Mouse (Mus musculus) layer of hippocampus, adult 9-11 months (tissue): ENCODE measurements around the gene Taok3.

ENCODE experiments used
- DNase-seq: peaks from one replicate; pipeline ENCODE4 v3.0.0; 2022

Taok3 gene

DNA sequence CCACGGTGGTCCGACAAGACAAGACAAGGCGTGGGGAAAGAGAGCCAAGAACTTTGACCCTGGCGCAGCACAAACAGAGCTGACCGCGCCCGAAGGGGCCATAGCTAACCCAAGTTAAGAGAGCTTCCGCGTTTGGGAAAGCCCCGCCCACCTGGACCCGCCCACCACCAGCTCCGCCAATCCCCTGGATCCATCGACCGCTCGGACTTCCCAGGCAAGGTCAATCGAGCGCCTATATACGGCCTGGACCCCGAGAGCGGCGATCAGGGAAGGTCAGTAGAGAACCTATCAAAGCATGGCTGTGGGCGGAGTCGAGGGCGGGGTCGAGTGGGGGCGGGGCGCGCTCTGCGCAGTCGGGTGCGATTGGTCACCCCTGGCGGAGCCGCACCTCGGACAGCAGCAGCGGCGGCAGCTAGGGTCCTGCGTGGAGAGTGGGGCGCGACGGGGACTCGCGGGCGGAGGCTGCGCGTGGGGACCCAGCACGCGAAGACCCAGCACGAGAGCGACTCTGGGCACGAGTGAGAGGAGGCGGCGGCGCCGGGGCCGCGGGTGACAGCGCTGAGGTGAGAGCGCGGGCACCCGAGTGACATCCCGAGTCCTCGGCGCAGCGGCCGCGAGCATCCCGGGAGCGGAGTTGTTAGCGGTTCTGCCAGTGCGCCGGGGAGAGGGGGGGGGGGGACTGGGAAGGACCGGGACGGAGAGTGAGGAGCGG lies at the start of gene Taok3:
TSS of gene Taok3 (plus strand) at position 353 of the 712 bp plus-strand sequence.
- DNase-seq: peak; percentile 99

DNA sequence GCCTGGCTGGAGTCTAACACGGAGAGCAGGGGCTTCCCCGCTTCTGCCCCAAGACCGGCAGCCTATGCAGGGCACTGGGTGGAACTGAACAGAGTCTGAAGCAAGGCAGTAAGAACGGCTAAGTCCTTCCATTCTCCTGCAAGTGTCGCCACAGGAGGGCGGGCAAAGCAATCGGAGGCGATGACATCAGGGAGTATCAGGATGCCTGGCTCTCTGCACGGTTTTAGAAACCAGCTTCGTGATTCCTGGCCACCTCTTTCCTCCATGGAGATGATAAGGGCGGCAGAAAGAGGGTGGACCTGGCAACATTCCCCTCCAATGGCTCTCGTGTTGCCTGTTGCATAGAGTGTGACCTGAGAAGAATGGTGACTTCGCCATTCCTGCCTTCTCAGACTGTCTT lies 32.2 kb upstream of the Taok3 start:
- no peak for DNase-seq

DNA sequence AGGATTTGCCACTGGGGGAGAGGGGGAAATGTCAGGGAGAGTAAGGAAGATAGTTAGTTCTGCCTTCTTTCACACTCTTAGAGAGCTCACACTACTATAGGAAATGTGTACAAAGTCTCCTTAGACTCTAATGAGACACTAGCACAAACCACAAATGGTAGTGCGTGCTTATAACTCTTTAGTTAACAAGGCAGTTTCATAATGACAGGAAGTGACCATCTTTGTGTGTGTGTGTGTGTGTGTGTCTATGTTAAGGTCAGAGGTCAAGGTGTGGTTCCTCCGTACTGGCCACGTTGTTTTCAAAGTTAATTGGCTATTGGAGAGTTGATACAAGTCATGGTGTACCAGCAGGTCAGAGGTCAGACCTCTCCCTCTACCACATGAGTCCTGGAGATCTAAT lies 30.8 kb upstream of the Taok3 start:
- no peak for DNase-seq

DNA sequence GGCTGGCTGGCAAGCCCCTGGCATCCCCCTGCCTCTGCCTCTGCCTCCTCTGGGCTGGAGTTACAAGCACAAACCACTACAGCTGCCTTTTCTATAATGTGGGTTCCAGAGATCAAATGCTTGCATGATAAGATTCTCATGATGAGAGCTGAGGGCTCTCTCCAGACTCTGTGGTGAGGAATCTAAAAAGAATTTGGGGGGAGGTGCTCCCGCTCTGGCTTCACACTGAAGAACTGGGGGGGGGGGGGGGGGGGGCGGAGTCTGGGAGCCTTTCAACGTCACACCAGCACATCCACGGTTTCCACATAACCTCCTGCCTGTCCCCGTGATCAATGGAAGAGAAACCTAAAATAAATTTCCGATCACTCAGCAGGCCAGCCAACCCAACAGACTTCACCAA lies 30.1 kb upstream of the Taok3 start:
- no peak for DNase-seq

DNA sequence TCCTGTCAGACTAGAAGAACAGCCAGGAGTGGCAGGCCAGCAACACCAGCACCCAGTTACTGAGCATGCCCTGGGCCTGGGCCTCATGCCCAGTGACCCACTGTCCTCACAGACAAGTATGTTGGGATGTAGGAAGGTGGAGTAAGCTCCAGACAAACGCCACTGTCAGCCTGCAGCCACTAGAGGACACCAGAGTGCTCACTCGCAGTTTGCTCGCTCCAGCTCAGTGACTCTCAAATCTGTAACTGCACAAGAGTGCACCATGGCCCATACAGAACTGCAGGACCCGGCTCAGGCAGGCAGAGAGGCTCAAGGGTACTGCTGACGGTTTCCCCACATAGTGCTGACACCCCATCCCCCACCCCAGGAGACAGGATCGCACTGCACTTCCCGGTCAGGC lies 25.5 kb upstream of the Taok3 start:
- DNase-seq: no peak

DNA sequence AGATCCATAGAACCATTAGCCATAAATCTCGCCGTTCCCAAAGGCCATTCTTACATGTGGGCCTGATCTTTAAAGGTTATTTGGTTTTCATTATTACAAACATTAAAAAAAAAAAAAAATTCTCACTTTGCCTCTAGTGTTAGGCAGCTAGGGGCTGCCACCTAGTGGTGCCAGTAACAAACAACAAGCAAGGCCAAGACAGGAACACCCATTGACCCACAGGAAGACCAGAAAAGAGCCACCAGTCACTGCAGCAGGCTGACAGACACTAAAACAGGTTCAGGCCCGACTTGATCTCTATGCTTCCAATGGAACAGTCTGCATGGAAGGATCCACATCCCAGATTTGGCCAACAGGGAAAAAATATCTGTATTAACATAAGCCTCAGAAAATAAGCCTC lies 23.2 kb upstream of the Taok3 start:
- DNase-seq: no peak

DNA sequence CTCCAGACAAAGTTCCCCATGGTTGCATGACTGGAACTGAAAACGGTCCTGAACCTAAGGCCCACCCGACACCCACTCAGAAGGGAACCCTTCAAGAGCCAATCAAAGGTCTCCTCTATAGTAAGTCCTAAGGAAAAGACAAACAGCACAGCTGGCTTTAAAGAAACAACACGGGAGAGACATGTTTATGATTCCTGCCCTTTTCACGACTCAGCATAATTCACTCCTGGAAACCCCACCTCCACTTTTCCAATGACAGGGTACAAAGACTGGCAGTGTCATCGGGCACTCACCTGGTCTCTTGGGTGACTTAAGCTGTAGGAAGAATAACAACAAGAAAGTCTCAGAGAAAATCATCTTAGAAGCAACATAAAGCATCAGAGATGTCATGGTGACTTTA lies 20.9 kb upstream of the Taok3 start:
- no peak for DNase-seq

DNA sequence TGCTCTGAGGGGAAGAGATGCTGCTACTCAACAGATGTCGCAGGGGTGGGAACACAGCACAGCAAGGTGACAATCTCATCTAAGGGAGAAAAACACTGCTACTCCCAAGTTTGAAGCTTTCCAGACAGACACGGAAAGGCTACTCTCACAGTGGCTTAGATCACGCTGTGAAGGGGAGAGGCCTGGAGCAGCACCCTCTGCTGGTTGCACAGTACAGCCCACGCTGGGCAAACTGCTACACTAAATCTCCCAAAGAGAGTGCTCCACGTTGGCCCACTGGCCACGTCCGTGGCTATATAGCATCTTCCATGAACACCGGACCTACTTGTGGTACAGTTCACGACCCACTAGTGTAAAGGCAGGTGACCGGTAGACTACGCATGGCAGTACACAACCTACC lies 20.2 kb upstream of the Taok3 start:
- DNase-seq: no peak

DNA sequence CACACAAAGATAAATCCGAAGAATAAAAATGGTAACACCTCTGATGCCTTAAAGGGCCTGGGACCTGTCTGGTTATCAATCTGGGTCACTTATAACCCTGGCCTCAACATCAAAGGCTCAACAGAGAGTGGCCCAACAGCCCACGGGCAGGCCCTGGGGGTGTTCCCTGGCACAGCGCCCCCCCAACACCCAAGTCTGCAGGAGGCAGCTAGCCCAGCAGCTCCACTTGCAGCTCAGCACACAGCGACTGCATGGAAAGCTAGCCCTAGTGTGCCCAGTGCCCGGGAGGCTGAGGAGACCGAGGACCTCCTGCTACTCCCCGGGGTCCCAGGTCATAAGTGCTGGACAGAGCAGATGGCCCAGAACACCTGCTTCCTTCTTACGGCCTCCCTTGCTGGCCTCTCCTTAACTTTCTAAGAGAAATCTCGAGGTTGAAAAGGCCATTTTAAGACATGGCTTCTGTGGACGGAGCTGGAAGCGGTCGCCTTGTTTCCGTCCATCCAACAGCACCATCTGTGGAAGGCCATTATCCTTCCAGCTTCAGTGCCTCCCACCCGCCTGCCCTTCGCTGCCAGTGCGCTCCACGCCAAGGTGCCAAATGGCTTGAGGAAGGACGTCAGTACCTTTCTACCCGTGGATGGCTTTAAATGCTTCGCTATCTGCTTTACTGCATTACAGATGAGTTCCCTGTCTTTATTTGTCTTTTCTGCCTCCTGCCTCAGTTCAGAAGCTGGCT lies 16.6 kb upstream of the Taok3 start:
- no peak for DNase-seq

DNA sequence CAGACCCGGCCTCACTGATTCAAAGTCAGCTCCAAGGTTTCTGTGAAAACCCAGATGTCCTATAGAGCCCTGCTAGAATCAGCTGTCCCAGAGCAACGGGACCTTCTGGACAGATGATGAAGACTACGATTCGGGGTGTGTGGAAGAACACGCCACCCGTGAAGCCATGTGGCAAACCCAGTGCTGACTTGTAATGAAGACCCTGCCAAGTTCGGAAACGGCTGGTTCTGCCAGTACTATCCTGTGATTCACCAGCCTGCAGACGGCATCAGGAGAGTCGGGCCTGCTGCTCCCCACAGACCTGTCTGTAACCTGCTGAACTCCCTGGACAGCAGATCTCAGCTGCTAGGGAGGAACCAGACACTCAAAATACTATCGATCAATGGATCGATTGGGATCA lies 15.6 kb upstream of the Taok3 start:
- DNase-seq: peak; percentile 41

DNA sequence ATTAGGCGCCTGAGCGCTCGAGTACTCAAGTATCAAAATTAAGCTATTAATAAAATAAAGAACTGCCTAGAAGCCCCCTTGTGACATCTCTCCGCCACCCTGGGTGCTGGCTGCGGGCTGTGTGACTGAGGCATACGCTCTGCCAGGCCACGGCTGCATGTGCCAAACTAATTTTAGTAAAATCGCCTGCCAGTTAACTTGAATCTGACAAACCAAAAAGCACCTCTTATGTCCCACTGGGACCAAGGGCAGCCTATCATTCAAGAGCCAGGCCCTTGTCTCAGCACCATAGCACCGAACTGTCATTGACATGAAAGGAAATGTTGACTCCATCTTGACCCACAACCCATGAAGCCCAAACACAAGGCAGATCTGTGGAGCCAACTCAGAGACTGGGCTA lies 14.2 kb upstream of the Taok3 start:
- no peak for DNase-seq

DNA sequence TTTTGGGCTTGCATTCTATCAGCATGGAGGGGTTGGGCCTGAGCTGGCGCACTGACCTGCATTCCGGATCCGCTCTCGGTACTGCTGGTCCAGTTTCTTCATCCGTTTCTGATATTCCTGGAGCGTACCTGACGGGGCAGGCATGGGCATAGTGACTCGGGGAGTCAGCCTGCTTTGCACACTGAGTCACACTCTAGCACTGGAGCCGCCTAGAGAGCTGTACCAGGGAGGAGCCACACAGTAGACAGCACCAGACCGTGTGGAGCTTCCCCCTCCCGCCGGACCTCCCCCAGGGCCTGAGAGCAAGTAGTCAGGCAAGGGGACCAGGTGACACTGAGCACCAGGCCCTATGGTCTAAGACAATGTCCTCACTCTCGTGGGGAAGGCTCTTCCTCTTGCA lies 11.6 kb upstream of the Taok3 start:
- DNase-seq: no peak

DNA sequence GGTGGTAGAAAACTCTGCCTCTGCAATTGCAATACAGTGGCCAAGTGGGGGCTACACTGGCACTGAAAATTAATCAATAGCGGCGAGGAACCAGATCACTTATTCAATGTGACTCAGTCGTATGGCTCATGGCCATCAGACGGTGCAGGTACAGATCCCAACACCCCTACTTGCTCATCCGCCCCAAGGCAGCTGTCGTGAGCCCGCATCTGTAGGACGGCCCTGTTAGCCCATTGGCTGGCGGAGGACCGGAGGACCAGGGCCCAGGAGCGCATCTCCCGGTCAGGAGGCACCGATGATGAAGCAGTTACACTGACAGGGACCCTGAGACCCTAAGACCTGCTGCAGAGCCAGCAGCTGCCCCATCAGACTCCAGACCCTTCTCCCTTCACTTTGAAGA lies 11.2 kb upstream of the Taok3 start:
- DNase-seq: no peak

DNA sequence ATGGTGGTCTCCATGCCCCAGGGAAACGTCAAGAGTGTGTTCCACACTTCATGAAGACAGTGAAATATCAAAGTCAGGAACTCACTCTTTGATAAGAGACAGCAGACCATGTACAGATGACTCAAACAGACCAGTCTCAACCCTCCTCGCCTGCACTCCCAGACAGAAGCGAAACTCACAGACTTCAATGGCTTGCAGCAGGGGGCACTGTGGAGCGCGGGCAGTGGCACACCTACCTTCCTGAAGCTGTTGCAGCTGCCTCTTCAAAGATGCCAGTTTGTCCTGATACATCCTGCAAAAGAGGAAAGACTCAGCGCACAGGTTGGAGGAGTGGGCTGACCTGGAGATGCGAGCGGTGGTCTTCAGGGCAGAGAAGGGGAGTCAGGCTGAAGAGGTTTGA lies 10.4 kb upstream of the Taok3 start:
- no peak for DNase-seq

DNA sequence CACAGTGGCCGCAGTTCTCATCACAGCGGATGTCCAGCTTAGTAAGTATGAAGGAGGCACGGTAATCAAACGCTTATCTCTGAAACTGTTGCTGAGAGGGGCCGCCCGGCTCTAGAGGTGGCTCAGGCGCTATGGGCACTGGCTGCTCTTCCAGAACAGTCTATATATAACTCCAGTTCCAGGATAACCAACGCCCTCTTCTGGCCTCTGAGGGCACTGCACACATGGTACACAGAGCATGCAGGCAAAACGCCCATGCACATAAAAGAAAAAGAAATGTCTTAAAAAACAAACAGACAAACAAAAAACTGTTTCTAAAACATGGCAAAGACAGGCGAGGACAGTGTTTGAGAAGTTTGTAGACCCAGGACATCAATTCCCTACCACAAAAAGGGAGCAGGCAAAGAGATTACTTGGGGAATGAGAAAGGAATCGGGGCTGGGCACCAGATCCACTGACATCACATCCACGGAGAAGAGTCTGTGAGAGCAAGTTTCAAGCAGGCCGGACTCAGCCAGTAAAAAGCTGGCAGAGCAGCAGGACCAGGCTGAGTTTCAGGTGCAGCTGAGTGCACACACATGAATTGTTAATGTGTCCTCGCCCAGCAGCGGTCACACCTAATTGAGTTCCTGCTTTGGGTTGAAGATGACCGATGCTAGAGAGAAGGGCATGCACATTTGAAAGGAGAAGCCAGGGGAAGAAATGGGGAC lies 8.7 kb upstream of the Taok3 start:
- DNase-seq: no peak

DNA sequence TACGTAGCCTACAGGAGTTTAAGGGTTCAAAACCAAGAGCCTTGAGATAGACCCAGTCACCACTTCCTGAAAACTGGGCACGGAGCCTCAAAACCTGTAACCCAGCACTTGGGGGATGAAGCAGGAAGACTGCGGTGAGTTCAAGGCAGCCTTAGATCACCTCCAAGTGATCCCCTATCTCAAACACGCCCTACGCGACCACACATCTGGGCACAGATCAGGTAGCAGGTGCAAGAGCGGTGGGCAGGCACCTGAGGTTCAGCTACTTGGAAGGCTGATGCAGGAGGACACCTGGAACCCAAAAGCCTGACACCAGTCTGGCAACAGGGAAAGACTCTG lies 8.2 kb upstream of the Taok3 start:
- no peak for DNase-seq

DNA sequence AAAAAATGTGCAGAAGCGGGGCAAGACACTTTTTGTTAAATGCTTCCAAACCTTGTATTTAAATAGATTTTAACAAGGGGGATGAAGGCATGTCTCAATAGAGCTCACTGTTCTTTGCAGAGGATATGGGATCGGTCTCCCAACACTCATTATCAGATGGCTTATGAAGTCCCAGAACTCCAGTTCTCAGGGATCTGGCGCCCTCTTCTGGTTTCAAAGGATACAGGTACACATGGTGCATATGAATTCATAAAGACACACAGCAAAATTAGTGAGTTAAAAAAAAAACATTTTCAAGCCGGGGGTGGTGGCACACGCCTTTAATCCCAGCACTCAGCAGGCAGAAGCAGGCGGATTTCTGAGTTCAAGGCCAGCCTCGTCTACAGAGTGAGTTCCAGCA lies 6.6 kb upstream of the Taok3 start:
- no peak for DNase-seq

DNA sequence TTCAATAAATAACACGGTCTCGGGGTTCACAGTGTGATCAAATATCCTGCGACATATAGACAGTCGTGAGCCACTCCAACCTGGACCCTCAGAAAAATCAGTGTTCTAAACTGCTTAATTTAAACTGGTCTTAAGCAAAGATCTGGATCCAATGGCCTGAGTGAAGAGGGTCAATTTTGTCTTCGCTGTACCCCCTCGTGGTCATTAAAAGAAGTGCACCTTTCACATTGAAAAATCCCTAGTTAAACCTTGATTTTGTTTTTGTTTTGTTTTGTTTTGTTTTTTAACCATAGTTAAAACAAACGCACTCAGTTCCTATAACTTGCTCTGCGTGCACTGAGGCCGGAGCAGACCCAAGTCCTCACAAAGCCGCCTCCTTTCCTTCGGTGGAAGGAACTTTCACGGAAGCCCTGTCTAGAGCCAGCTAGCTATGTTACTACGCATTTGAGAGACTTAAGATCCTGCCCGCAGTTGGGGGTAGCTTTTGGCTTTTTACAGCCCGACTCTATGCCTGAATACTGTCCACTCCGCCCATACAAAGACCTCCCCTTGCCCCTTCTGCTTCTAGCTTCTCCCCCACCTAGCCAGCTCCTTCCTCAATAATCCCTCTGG lies 5.2 kb upstream of the Taok3 start:
- no peak for DNase-seq

DNA sequence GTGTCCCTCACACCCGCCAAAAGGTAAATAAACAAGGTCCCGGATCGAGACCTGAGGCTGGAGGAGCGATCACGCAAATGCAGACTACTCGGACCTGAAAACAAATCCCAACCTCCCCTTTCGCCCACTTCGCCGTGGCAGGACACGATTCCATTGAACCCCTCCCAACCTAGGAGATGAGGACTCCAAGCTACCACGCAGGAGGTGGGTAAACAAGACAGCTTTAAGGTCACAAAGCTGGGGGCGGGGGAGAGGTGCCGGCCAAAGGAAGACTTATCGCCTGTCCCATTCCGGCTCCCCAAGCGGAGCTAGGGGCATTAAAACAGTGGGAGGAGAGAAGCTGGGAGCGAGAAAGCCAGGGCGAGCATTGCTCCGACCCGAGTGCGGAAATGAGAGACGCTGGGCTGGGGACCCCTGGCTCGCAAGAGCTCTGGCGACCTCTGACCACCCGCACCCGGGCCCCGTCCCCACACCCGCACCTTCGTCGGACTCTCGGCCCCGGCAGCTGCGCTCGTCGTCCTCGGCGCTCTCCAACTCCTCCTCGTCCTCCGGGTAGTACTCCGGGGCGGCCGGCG lies 4.6 kb upstream of the Taok3 start:
- DNase-seq: no peak

DNA sequence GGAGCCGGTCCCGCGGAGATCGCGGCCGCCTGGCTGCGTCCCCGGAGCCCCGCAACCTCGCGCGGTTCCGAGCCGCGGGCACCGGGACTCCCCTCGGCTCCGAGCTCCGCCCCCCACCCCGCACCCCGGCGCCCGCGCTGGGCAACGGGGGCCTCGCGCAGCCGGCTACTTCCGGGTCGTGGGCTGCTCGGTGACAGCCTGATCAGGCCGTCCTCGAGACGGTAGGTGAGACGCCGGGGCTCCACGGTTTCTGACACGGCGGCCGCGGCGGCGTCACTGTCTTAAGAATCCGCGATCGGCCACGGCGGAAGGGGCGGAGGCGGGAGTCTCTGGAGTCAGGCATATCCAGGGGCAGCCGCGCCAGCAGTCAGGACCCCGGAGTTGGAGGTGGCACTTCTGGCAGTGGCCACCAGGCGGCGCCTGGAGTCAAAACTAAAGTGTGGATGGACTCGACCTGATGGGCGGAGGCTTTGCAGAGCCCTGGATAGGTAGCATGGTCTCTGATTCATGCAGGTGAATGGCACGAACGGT lies 4.0 kb upstream of the Taok3 start, which contains the start of gene Suds3:
TSS of gene Suds3 (minus strand) at position 278 of the 531 bp plus-strand sequence.
- DNase-seq: peak; percentile 96

DNA sequence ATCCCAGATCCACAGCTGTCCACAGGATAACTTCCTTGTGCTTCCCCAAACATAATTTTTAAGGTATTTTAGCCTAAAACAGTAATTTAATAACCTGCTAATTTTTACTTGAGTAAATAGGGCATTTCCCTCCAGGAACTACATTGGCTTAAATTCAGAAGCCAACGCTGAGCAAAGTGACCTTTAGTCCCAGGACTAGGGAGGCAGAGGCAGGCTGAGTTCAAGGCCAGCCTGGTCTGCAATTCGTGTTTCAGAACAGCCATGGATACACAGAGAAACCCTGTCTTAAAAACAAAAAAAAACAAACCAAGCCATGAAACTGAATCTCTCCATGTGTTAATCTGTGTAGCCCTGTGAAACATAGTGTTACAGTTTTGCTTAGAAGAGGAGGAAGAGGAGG lies 3.3 kb upstream of the Taok3 start:
- no peak for DNase-seq

DNA sequence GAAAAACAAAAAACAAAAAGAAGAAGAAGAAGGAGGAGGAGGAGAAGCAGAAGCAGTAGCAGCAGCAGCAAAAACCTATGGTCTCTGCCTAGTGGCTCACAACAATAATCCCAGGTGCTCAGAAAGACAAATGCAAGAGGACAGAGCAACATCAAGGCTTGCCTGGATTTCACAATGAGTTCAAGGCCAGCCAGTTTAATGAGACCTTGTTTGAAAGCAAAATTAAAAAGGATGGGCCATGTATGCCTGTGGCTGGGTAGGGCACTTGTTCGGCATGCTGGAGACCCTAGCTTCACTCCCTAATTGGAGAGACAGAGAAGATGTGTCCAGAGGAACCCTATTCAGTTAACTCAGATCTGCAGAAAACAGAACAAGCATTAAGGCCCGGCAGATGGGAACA lies 2.7 kb upstream of the Taok3 start:
- no peak for DNase-seq

DNA sequence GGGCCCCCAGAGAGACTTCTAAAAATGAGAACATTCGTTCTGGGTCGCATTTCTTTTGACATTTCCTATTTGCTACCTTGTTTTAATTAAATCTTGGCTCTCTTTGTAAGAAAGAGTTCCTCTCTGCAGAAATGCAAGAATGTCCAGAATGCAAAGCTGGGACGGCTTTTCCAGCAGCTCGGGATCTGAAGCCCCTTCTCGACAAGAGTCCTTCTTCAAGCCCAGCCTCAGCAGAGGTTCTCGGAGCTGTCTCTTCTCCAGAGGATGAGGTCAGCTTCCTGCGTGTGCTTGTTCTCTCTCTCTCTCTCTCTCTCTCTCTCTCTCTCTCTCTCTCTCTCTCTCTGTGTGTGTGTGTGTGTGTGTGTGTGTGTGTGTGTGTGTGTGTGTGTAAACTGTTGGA lies 2.2 kb upstream of the Taok3 start:
- no peak for DNase-seq
